Mouse (Mus musculus): ENCODE results near the gene Appl1.

DNA sequence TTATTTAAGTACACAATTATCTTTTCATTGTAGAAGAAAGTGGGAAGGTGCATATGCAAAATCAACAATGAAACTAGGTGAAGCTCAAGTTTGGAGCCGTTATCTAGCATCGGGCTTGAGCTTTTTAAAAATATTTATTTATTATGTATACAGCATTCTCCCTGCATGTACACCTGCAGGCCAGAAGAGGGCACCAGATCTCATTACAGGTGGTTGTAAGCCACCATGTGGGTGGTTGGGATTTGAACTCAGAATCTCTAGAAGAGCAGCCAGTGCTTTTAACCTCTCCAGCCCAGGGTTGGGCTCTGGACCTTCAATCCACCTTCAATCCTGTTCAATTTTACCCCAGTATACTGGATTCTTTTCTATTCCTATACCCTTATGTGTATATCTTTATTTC is 17.7 kb upstream of the Appl1 start:
- TF ChIP-seq GATA1 (IDR thresholded peaks at IDR 0.05; ENCODE audit: low read length), result no peak
- TF ChIP-seq TAL1 (IDR thresholded peaks at IDR 0.05; ENCODE audit: low read length), result no peak

All from erythroblast, embryonic 14.5 days (primary cell).